Mouse (Mus musculus) embryo, embryonic 10 days (tissue): ENCODE data around the gene Vim.
"Not testable (repeated sequence)": the region's sequence is repeated elsewhere in the genome, so short reads cannot be mapped to it uniquely, and the experiment has no call there.

Experiments
- DNase-seq: peaks from one replicate; pipeline ENCODE4 v3.0.0-alpha.2; 2015; ENCODE audit warnings: low spot score

The Vim gene

DNA sequence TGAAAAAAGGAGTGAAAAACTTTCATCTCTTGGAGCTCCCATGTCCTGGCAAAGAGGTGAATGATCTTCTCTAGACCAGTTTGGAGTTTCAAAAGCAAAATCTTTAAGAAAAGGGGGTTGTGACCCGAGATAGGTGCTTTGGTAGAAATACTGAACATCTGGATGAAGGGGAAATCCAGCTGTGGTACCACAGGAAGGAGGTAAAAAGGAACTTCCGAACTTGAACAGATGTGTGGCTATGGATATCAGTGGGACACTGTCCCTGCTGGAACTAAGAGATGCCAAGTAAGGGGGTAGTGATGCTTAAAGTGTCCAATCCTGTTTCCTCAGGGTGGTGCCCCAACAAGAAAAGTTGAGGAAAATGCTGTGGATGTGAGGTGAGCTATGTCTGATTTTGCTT, 3.6 kb upstream of the Vim start:
- no peak for DNase-seq

- DNase-seq: peak; percentile 56
Observed at GRCm38 (mm10) chr2:13572101-13572553, 1.6 kb upstream of the Vim start.

- DNase-seq: peak; percentile 33
Observed at GRCm38 (mm10) chr2:13572647-13573407, 900 bp upstream of the Vim start.

DNA sequence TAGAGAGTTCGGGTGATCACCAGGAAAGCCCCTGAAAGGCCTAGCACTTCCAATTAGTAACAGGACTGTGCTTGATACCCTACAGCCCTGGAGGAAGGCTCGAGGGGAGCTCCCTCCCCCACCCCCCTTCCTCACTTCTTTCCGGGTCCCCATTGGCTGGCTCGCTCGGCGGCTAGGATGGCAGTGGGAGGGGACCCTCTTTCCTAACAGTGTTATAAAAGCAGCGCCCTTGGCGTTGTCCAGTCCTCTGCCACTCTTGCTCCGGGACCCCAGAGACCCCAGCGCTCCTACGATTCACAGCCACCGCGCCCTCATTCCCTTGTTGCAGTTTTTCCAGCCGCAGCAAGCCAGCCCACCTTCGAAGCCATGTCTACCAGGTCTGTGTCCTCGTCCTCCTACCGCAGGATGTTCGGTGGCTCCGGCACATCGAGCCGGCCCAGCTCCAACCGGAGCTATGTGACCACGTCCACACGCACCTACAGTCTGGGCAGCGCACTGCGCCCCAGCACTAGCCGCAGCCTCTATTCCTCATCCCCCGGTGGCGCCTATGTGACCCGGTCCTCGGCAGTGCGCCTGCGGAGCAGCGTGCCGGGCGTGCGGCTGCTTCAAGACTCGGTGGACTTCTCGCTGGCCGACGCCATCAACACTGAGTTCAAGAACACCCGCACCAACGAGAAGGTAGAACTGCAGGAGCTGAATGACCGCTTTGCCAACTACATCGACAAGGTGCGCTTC, 506 bp downstream of the Vim start:
- DNase-seq: peak; percentile 94

GRCm38 (mm10) chr2:13574801-13575150, 1.0 kb downstream of the Vim start:
- peak; percentile 20 for DNase-seq

DNA sequence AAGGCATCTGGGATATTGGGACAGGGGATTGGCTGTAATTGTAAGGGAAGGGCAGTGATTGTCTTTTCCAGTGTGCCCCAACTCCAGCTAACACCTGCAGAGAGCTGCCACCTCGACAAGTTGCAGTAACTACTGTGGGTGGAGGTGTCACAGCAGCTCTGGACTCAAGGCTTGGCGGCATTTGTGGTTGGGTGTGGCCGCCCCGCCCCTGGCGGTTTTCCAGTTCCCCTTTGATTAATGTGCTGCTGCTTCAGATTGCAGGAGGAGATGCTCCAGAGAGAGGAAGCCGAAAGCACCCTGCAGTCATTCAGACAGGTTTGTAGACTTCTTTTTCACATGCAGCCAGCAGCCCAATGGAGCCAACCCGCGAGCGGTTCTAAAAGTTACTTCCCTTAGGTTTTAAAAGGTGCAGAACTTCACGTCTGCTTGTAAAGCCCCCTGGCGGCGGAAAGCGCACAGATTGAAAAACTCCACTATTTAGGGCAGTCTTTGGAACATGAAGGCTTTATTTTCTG, 1.6 kb downstream of the Vim start:
- DNase-seq: peak; percentile 73

GRCm38 (mm10) chr2:13575926-13576325, 2.2 kb downstream of the Vim start:
- DNase-seq: peak; percentile 75

DNA sequence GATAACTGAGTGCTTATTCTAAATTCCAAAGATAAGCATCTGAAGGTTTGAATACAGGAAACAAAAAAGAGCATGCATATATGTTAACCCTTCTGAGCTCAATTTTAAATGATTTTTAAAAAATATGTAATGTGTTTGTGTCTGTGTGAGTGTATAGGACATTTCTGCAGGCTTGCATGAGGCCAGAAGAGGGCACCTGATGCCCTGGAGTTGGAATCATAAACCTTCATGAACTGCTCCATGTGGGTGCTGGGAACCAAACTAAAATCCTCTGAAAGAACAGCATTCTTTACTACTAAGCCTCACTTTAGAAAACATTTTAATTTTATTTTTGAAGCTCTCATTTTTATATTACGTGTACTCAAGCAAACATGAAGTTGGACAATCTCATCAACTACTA, 3.7 kb downstream of the Vim start:
- no peak for DNase-seq

DNA sequence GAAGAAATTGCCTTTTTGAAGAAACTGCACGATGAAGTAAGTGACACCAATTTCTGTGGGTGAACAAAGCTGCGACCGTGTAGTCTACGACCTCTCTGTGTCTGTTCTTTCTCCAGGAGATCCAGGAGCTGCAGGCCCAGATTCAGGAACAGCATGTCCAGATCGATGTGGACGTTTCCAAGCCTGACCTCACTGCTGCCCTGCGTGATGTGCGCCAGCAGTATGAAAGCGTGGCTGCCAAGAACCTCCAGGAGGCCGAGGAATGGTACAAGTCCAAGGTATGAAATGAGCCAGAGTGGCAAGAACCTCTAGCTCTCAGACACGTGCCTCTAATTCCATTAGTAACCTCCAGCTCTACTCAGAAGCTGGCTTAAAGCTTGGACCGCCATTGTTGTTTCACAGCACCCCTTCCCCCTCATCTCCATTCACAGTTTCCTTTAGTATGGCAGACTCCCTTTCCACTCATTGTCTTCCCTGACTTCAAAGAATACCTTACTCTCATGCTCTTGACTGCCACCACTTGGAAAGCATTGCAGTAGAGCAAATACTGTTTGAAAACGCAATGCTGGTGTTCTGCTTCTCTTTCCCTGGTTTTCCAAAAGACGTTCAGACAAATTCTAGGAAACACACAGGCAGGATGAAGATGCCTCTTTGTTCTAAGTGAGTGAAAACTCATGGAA, 4.9 kb downstream of the Vim start:
- peak; percentile 9 for DNase-seq

DNA sequence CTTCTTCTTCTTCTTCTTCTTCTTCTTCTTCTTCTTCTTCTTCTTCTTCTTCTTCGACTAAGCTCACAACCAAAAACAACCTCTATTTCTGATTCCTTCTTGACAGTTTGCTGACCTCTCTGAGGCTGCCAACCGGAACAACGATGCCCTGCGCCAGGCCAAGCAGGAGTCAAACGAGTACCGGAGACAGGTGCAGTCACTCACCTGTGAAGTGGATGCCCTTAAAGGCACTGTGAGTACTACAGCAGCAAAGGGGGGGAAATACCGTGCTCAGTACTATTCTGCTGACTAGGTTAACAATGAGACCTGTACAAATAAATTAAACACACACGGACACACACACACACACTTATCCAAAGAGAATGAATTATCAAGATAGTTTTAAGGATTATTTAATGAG, 5.6 kb downstream of the Vim start:
- no peak for DNase-seq

GRCm38 (mm10) chr2:13579991-13580390, 6.3 kb downstream of the Vim start:
- DNase-seq: peak; percentile 52

- no peak for DNase-seq
Observed at GRCm38 (mm10) chr2:13582184-13582583, 8.5 kb downstream of the Vim start.

GRCm38 (mm10) chr2:13583746-13584145, 10.0 kb downstream of the Vim start:
- DNase-seq: not testable (repeated sequence)

DNA sequence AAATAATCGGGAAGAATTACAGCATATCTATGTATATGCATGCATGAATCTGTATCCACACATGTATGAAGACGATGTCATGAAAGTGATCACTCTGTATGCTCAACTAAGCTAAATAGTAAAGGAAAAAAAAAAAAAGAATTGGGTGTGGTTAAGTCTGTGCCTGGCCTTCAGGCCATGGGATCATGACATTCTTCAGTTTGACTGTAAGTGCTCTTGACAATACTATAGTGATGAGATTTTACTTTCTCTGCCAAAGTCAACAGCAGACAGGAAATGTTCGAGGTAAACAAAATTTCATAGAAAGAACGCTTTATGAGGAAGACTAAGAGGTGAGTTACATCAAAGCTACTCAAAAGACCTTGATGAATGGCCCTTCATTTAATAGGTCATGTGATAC, 19.6 kb downstream of the Vim start:
- no peak for DNase-seq

- peak; percentile 28 for DNase-seq
Observed at GRCm38 (mm10) chr2:13596965-13597656, 23.4 kb downstream of the Vim start.

DNA sequence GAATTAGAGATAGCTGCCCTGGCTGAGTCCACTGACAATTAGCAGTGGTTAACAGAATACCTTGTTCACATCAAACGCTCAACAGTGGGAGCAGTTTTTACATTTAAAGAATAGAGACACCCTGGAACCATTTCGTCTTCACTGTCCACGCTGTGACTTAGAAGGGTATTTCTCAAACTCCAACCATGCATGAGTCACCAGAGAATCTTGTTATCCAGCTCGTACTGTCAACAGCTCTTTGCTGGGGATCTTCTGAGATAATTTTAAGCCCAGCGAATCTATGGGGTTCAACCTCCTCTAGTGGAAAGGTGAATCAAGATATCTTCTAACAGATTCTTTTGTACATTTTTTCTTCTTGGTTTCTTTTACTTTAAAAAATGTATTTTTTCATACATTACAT, 24.4 kb downstream of the Vim start:
- no peak for DNase-seq

DNA sequence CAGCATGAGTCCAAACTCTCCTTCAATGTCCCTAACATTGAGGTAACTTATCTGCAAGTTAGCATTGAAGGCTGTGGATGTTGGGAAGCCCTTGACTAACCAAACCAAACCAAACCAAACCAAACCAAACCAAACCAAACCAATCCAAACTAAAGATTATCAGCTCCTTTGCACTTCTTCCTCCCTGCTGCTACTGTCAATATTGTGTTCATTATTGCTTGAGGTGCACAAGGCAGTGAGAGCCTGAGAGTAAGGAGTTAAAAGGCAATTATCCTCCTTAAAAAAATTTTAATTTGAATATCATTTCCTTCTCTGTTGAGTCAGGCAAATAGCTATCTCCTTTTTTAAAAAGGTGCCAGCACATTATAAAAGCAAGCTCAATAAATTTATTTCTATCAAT, 29.4 kb downstream of the Vim start:
- DNase-seq: no peak

DNA sequence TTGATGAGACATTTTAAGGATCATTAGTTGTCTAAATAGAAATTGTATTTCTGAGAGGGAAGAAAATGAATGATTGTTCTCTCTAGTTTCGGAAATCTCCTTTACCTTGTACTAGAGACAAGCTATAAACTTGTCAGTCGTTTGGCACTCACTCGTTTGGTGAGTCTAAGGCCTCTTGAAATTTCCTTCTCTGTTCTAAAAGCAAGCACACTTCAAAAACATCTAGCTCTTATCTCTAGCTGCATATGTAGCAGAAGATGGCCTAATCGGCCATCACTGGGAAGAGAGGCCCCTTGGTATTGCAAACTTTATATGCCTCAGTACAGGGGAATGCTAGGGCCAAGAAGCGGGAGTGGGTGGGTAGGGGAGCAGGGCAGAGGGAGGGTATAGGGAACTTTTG, 29.9 kb downstream of the Vim start:
- not testable (repeated sequence) for DNase-seq

DNA sequence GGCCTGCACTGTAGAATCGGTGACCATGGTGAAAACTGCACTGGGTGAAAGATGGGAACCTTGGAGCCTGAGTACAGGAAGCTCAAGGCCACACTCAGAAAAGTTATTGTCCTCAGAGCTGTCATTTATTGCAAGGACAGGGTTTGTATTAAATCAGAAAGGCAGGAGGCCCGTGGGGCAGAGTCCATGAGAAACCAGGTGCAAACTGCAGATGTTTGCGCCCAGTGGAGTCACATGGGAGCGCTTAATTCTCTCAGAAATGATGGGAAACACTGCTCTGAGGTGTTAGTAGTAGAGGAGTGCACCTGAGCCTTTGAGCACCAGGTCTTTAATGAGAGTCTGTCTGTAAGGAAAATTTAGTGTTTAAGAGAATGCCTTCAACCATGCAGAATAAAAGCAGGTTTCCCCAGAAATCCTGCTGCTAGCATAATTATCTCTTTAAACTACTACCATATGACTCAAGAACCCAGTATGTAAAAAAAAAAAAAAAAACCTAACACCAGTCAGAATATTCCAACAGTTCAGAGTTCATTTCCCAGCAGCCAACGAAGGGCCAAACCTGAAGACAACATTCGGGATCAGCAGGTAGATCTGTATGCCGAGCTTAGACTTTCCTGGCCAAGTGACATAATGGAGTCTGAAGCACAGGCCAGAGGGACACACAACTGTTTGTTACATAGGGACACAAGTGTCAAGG, 56.6 kb downstream of the Vim start:
- DNase-seq: no peak
